Mouse (Mus musculus) lung, adult 2 months (tissue): Measurements from ENCODE around the gene Maea. TPM values are rescaled to one million over a fixed set of nuclear protein-coding genes. Genes with fewer than 3 reads are reported as not detected.

ENCODE experiments used
- DNase-seq: peaks from one replicate; pipeline ENCODE4 v3.0.0; 2022
- H3K4me1 ChIP-seq: fragments of 200-500 bp; 2 replicates; pipeline ENCODE4 v1.6.1; 2011; ENCODE audit warnings: low read length; ENCODE audit not compliant: control insufficient read depth, insufficient read depth
- H3K4me3 ChIP-seq: fragments of 200-500 bp; replicated peaks from 2 replicates; pipeline ENCODE3; 2011; ENCODE audit warnings: low read depth, mild to moderate bottlenecking, control low read depth, low read length; ENCODE audit errors: extremely low read depth
- CTCF ChIP-seq: fragments of 200-500 bp; IDR thresholded peaks from 2 replicates; pipeline ENCODE4 v1.5.1; 2011; ENCODE audit warnings: mild to moderate bottlenecking, low read length, control low read depth; ENCODE audit not compliant: insufficient read depth
- POLR2A ChIP-seq: fragments of 200-500 bp; IDR thresholded peaks from 2 replicates; pipeline ENCODE4 v1.6.1; 2011; ENCODE audit warnings: low read depth, mild to moderate bottlenecking, control low read depth, low read length, borderline replicate concordance; ENCODE audit errors: extremely low read depth
- WGBS: fragments of 180-500 bp; shearing (Covaris S2); methylation state at CpG from one replicate; pipeline ENCODE4 v1.1.7; 2018; 5-methylcytosine and 5-hydroxymethylcytosine counted together
- polyA plus RNA-seq: library from polyadenylated mRNA; depleted of rRNA; stranded (reverse); fragments of >200 nt; gene quantifications from 2 replicates; pipeline ENCODE4 v1.2.3, GENCODE M21; 2012; rRNA removed

Gene Maea
- polyA plus RNA-seq = 97.4 and 114 TPM in 2 replicates

DNA sequence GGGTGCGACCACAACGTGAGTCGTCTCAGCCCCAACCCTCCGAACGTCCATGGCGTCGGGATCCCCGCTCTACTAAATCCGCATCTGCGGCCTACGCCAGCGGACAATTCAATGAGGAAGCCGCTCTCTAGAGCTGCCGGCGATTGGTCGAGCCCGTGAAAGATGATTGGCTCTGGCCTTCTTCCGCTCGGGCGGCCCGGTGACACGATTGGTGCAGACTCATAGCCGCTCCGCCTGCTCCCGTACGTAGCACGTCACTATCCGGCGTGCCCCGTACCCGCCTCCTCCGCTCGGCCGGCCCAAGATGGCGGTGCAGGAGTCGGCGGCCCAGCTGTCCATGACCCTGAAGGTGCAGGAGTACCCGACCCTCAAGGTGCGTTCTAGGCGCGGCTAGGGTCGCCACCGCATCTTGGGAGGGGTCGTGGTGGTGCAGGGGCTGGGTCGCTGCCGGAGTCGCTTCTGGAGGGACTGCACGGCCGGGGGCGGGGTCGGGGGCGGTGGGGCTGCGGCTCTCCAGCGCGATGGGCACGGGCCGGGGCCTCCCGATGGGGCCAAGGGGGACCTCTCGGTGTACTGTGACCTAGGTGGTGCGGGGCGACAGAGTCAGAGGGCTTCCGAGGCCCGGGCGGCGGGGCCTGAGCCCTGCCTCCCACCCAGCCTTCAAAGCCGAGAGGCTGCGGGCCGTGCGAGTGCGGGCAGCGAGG is at the start of gene Maea:
TSS of gene Maea (plus strand) at position 237 of the 704 bp plus-strand sequence.
- Histone ChIP-seq H3K4me3 (peak within 1 kb of the TSS; percentile 99), H3K4me1 (peaks cover 8% of the 10 kb centered on the region; the same call in 1 of the 2 replicates)
- WGBS = under 1% methylated on average over 71 of the region's 71 CpGs
- TF ChIP-seq CTCF (no peak), POLR2A (peak; percentile 83)
- DNase-seq = peak; percentile 90

DNA sequence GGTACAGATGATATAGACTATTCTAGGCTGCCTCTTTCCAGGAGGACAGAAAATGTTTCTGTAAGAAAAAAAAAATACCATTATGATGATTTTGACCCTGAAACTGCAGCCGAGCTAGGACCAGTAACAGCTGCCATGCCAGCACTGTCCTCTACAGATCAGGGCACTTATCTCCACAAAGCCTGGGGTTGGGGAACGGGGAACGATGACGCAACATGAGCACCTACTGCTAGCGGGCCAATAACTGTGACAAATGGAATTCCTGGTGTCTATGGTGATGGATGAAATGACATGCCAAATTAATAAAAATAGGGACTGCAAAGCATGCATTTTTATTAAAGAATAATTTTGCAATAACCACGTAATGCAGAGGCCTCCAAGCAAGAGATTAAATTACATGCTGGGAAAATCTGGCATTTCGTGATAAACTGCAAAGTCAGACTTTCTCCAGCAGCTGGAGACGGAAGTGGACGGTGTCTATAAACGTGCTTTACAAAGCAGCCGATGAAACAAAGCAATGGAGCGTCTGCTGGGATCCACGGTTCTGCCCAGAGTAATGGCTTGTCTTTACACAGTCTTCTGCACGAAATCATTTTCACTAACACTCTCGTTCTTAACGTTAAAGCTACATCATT is 41.4 kb upstream of the Maea start:
- DNase-seq = no peak
- 49% methylated on average over 16 of the region's 16 CpGs for WGBS
- no peak overlapping the region for H3K4me3 ChIP-seq
- TF ChIP-seq POLR2A (no peak), CTCF (no peak)
- H3K4me1 ChIP-seq = no peaks in the 10 kb centered on the region

DNA sequence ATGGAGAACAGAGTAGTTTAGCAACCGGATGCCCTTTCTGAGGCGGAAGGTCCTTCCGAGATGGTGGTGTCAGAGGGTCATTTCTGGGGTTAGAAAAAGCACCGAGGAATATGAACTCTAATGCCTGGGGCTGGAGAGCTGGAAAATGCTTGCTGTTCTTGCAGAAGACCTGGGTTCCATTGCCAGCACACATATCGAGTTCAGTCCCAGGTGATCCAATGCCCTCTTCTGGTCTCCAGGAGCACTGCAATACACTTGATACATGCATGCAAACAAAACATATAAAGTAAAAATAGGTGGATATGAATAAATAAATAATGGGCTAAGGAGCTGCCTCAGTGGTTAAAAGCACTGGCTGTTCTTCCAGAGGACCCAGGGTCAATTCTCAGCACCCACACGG is 38.1 kb upstream of the Maea start:
- 66% methylated on average over 6 of the region's 6 CpGs for WGBS
- no peak for DNase-seq
- TF ChIP-seq POLR2A = no peak
- TF ChIP-seq CTCF = peak; percentile 63
- H3K4me1 ChIP-seq = no peaks in the 10 kb centered on the region
- no peak overlapping the region for H3K4me3 ChIP-seq

DNA sequence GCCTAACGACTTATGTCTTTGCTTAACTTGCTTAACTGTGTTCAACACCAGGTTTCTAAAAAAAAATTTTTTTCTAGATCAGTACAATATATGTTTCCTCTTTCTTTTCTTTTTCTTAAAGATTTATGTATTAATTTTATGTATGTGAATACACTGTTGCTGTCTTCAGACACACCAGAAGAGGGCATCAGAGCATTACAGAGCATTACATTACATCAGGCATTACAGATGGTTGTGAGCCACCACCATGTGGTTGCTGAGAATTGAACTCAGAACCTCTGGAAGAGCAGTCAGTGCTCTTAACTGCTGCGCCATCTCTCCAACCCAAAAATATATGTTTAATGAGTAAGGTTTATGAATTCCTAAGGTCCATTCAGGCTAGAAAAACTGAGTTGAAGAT is 33.5 kb upstream of the Maea start:
- DNase-seq = no peak
- H3K4me1 ChIP-seq = no peaks in the 10 kb centered on the region
- 83% methylated on average over 2 of the region's 2 CpGs for whole genome bisulfite sequencing

DNA sequence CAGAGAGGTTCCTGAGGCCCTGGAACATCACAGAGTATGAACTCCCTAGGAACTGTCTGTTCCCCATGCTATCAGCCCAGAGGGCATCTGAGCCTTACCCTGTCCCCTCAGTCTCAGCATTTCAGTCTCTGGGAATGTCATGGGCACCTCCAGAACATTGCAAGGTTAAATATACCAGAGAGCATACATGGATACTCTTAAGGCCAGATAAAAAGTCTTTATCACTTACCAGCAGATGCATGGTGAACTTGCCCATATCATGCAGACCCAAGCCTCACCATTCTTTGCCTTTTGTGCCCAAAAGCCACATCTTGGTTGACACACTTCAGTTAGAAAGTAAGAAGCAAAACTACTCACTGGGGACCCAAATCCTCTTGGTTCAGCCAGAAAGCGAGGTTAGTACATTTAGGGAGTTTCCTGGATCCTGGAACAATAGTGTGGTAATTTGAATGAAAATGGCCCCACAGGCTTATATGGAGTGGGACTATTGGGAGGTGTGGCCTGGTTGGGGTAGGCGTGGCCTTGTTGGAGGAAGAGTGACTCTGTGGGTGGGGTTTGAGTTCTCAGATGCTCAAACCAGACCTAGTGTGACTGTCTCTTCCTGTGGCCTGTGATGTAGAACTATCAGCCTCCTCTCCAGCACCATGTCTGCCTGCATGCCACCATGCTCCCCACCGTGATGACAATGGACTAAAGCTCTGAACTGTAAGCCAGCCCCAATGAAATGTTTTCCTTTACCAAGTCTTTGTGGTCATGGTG is 24.4 kb upstream of the Maea start:
- no peak for TF ChIP-seq POLR2A
- TF ChIP-seq CTCF = no peak
- 71% methylated on average over 3 of the region's 3 CpGs for WGBS
- DNase-seq = no peak
- H3K4me3 ChIP-seq = no peak overlapping the region
- no peaks in the 10 kb centered on the region for H3K4me1 ChIP-seq

More for the DNA sequence above, 33.5 kb upstream of the Maea start:
- no peak overlapping the region for H3K4me3 ChIP-seq
- no peak for TF ChIP-seq POLR2A
- TF ChIP-seq CTCF = no peak

DNA sequence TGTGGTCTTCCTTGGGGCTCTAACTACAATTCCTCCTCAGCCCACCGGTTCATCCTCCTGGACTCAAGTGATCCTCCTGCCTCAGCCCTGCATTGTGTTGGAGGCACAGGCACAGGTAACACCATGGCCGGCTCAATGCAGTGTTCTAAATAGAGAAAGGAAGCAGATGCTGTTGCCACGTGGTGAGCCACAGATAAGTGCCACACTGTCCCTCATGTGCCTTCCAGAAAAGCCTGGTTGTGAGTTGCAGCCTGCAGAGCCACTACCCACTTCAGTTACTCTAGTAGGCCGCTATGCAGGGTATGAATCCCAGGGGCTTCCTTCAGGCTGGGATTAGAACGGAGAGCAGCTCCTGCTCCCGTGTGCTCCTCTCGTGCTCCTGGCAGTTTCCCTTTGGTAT is 23.1 kb upstream of the Maea start:
- WGBS = 81% methylated on average over 7 of the region's 7 CpGs
- DNase-seq = no peak
- Histone ChIP-seq H3K4me3 (no peak overlapping the region), H3K4me1 (no peaks in the 10 kb centered on the region)
- no peak for TF ChIP-seq CTCF

DNA sequence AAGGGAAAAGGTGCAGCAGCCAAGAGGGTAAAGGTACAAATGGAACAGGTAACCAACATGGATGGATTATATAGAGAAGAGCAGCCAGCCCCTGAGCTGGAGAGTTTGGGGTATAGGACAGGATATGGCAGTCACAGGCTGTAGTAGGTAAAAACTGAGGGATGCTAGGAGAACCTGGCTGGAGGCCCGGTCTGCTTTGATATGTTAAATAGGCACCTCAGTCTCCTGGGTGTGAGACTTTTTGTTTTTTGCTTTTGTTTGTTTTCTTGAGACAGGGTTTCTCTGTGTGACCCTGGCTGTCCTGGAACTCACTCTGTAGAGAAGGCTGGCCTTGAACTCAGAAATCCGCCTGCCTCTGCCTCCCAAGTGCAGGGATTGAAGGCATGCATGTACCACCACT is 10.8 kb upstream of the Maea start:
- DNase-seq = no peak
- H3K4me3 ChIP-seq = no peak overlapping the region
- 47% methylated on average over 2 of the region's 2 CpGs for WGBS
- no peaks in the 10 kb centered on the region for H3K4me1 ChIP-seq
- TF ChIP-seq CTCF (no peak), POLR2A (no peak)

DNA sequence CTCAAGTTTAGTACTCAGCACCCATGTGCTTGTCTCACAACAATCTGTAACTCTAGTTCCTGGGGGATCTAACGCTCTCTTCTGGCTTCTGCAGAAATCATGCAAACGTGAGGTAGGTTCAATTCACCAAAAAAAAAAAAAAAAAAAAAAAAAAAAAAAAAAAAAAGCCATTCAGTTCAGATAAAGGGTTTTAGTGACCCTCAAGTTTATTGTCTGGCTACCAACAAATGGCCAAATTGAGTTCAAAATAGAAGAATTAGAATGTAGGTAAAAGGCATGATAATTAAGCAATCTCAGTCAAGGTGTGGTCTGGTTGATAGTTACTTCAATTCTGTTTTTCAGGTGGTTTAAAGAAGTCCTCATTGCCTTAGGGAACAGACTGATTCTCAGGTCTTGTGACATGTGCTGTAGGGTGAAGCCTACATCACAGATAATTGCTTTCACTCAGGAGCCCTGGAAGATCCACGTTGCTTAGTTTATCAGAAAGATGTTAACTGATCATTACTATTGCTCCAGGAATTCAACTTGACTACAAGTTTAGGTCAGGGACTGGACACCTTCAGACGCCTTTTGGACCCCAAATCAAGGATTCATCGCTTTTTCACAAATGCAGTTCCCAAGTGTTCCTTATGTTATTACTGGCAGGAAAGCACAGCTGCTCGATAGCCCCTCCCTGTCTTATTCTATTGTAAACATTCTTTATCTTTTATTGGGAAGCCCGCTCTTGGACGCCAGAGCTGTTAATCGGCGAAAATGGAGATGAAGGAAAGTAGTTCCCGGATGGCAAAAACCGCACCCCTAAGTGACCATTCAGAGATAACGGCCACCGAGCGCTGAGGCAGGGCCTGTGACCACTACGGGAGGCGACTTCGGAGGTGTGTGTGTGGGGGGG is 682 bp upstream of the Maea start:
- 22% methylated on average over 18 of the region's 18 CpGs for WGBS
- peak overlapping the region; percentile 96 for H3K4me3 ChIP-seq
- peaks cover 8% of the 10 kb centered on the region; the same call in 1 of the 2 replicates for H3K4me1 ChIP-seq
- DNase-seq = no peak
- TF ChIP-seq CTCF = no peak

DNA sequence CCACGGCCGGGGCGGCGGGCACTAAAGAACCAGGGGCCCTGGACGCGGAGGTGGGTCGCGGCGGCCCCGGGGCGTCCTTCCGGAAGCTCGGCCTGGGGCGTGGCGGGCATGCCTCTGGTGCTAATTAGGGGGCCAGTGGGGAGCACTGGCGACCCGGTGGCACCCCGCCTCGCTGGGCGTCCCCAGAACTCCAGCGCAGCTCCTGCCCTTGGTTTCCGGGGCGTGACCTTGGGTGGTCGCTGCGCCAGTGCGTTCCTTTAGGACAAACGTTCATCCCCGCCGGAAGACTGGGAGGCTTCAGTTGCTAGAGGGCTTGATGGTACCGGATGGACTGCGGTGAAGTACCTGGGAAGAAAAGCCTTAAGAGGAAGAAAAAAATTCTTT is 660 bp downstream of the Maea start:
- Histone ChIP-seq H3K4me1 (peaks cover 8% of the 10 kb centered on the region; the same call in 1 of the 2 replicates), H3K4me3 (peak overlapping the region; percentile 99)
- no peak for DNase-seq
- WGBS = under 1% methylated on average over 27 of the region's 31 CpGs
- no peak for TF ChIP-seq CTCF
- TF ChIP-seq POLR2A = no peak
